Mouse (Mus musculus) heart, embryonic 12.5 days (tissue): Measurements from ENCODE around the gene Wdr46. TPM values are rescaled to one million over a fixed set of nuclear protein-coding genes. Genes with fewer than 3 reads are reported as not detected.
"Not testable (repeated sequence)": the region's sequence is repeated elsewhere in the genome, so short reads cannot be mapped to it uniquely, and the experiment has no call there.

Source experiments
- ATAC-seq: fragments of 200-750 bp; cut with Nextera tagmentation; 2 replicates; pipeline ENCODE4 v1.8.0; 2017; ENCODE audit warnings: moderate TSS enrichment, moderate library complexity; ENCODE audit not compliant: insufficient number of reproducible peaks, low FRiP score
- H3K27ac ChIP-seq: fragments of 300-500 bp; sonication (generic); 2 replicates; pipeline ENCODE4 v1.5.1; 2016; ENCODE audit warnings: mild to moderate bottlenecking, moderate library complexity; ENCODE audit not compliant: poor library complexity, severe bottlenecking
- H3K27me3 ChIP-seq: fragments of 300-500 bp; sonication (generic); replicated peaks from 2 replicates; pipeline ENCODE4 v1.6.1; 2016; ENCODE audit warnings: mild to moderate bottlenecking, moderate library complexity
- H3K36me3 ChIP-seq: fragments of 300-500 bp; sonication (generic); 2 replicates; pipeline ENCODE4 v1.6.1; 2016; ENCODE audit warnings: mild to moderate bottlenecking, moderate library complexity
- H3K4me1 ChIP-seq: fragments of 300-500 bp; sonication (generic); replicated peaks from 2 replicates; pipeline ENCODE4 v1.6.1; 2016; ENCODE audit warnings: mild to moderate bottlenecking
- H3K4me2 ChIP-seq: fragments of 300-500 bp; sonication (generic); 2 replicates; pipeline ENCODE4 v1.6.1; 2016; ENCODE audit warnings: mild to moderate bottlenecking, moderate library complexity
- H3K4me3 ChIP-seq: fragments of 300-500 bp; sonication (generic); 2 replicates; pipeline ENCODE4 v1.5.1; 2016; ENCODE audit warnings: mild to moderate bottlenecking
- H3K9ac ChIP-seq: fragments of 300-500 bp; sonication (generic); 2 replicates; pipeline ENCODE4 v1.6.1; 2016; ENCODE audit warnings: mild to moderate bottlenecking, moderate library complexity
- H3K9me3 ChIP-seq: fragments of 300-500 bp; sonication (generic); replicated peaks from 2 replicates; pipeline ENCODE4 v1.6.1; 2016; ENCODE audit warnings: mild to moderate bottlenecking, moderate library complexity
- WGBS: fragments of 180-500 bp; shearing (Covaris S2); methylation state at CpG from one replicate; pipeline ENCODE4 v1.1.7; 2016; 5-methylcytosine and 5-hydroxymethylcytosine counted together
- polyA plus RNA-seq: library from polyadenylated mRNA; unstranded; fragments of >200 nt; fragmentation: Nextera tagmentation; extraction: Ambion mirVana; gene quantifications from 2 replicates; pipeline ENCODE4 v1.2.1, GENCODE M21; 2016

The Wdr46 gene
- polyA plus RNA-seq, 1 experiment from 2014 or later: 26.5 TPM

DNA sequence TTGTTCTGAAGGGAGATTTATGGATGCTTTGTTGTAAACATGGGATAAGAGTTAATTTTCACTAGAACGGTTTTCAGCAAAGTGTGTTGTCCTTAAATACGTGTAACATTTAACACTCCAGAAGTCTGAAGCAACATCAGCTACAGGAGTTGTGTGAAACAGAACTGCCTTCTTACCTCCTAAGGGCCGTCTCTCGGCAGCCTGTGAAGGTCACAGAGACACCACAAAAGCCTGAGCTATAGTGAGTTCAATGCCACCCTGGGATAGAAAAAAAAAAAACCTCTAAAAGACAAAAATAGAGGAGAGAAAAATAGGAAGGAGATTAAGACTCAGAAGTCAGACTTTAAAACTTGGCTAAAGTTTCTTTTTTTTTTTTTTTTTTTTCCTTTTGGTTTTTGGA, 38.4 kb upstream of the Wdr46 start:
- no peak overlapping the region for H3K4me3 ChIP-seq
- H3K36me3 ChIP-seq: no peaks in the 10 kb centered on the region
- 56% methylated on average over 4 of the region's 4 CpGs for WGBS
- H3K4me2 ChIP-seq: no peak overlapping the region
- 0 out of 2 replicates have a peak overlapping the region, but pooled peaks have one; percentile 66 for H3K27ac ChIP-seq
- H3K9ac ChIP-seq: no peak overlapping the region
- H3K27me3 ChIP-seq: no peaks in the 10 kb centered on the region
- no peaks in the 10 kb centered on the region for H3K9me3 ChIP-seq
- H3K4me1 ChIP-seq: peaks cover 7% of the 10 kb centered on the region; the same call in 1 of the 2 replicates
- no peak for ATAC-seq

DNA sequence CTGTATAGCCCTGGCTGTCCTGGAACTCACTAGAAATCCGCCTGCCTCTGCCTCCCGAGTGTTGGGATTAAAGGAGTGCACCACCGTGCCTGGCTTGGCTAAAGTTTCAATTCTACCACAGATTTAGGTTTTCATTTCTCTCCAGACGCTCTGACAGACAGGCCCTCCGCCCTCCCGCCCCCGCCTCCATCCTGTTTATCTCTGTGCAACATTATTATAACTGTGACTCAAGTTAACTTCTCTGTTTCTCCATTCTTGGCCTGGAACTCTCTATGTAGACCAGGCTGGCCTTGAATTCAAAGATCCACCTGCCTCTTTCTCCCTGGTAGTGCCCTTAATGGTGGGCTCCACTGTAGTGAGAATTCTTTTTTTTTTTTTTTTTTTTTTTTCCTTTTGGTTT, 38.0 kb upstream of the Wdr46 start:
- no peak overlapping the region for H3K4me2 ChIP-seq
- H3K4me1 ChIP-seq: peaks cover 7% of the 10 kb centered on the region; the same call in 1 of the 2 replicates
- H3K9me3 ChIP-seq: no peaks in the 10 kb centered on the region
- H3K9ac ChIP-seq: no peak overlapping the region
- 81% methylated on average over 7 of the region's 7 CpGs for WGBS
- no peaks in the 10 kb centered on the region for H3K27me3 ChIP-seq
- no peak overlapping the region for H3K27ac ChIP-seq
- H3K4me3 ChIP-seq: no peak overlapping the region
- no peaks in the 10 kb centered on the region for H3K36me3 ChIP-seq
- ATAC-seq: no peak

DNA sequence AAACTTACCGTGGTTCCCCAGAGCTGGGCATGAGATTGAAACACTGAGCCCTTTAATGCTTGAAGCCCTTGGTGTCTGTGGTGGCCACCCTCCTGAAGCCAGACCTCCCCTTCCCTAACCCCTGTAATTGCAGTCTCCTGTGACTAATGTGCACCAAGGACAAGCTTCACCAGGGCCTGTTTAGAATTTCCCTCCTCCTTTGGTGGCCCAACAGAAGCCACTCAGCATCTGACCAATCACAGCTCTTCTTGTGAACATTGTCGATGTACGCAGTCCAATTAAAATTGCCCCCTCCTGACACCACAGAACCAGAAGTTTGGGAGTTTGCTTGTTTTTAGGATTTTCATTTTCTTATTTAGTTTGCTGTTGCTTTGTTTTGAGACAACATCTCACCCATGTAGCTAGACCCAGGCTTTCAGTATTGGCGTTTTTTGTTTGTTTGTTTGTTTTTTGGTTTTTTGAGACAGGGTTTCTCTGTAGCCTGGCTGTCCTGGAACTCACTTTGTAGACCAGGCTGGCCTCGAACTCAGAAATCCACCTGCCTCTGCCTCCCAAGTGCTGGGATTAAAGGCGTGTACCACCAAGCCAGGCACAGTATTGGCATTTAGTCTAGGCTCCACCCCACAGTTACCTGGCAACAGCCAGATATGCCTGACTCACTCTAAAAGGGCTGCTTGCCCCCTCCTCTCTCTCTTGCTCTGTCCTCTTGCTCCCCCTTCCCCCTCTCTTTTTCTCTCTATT, 36.4 kb upstream of the Wdr46 start:
- not testable (repeated sequence) for H3K36me3 ChIP-seq, H3K27ac ChIP-seq, ATAC-seq, H3K9ac ChIP-seq, H3K27me3 ChIP-seq, H3K4me2 ChIP-seq, H3K4me3 ChIP-seq, H3K9me3 ChIP-seq
- peaks cover 16% of the 10 kb centered on the region; the same call in 1 of the 2 replicates for H3K4me1 ChIP-seq
- WGBS: 70% methylated on average over 6 of the region's 6 CpGs

DNA sequence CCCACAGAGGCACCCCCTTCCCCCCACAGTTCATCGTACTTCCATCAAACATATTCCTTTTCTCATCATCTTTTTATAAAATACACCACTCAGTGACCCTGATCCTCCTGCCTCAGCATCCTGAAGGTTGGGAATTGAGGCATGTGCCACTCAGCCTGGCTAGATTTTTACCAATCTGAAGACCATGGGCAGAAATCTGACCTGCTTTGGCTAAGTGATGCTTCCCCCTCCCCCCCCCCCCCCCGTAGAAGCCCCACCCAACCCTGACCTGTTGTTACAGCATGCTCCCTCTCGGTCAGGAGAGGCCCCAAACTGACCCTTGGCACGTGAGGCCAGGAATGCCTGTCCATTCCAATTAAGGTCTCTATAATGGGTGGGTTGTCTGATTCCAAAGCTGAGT, 35.6 kb upstream of the Wdr46 start, which contains the start of gene Platr17:
Gene Platr17 (plus strand): TSS at position 301 of the 400 bp plus-strand sequence.
- not testable (repeated sequence) for H3K27me3 ChIP-seq, H3K36me3 ChIP-seq, H3K27ac ChIP-seq, H3K9me3 ChIP-seq, H3K9ac ChIP-seq, ATAC-seq, H3K4me3 ChIP-seq, H3K4me2 ChIP-seq
- WGBS: 34% methylated on average over 4 of the region's 4 CpGs
- H3K4me1 ChIP-seq: peaks cover 16% of the 10 kb centered on the region; the same call in 1 of the 2 replicates

DNA sequence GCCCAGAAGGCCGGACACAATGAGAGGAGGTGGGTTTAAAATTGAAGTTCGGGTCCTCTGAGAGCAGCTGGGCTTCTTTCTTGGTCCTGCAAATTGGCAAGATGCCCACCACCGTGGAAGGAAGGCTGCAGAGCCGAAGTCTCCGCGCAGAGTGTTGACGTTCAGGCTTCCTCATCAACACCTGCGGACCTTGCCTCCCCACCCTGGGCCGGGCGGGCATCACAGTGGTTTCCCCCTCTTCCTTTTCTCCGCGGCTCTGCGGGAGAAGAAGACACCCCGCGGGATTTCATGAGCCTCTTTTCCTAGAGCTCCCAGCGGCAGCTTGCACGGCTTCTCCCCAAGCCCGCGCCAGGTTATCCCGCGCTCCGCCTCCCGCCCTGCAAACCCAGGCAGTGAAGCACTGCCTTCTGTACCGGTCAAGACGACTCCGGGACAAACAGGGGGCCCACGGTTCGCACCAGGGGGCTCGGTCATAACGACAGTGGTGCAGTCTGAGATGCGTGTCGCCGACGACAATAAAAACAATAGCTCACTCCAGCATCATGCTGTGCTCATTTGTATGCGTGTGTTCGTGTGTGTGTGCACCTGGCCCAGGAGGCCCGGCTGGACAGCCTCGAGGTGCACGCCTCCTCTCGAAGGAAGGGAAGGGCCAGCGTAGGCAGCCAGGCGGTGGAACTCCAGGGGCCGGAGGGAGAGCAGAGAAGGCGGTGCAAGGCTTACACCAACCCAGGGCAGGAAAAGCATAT, 32.0 kb upstream of the Wdr46 start:
- whole genome bisulfite sequencing: under 1% methylated on average over 44 of the region's 44 CpGs
- Histone ChIP-seq H3K9me3 (no peaks in the 10 kb centered on the region), H3K4me1 (peaks cover 16% of the 10 kb centered on the region), H3K27ac (peak overlapping the region; percentile 92), H3K4me3 (peak overlapping the region; percentile 94), H3K27me3 (no peaks in the 10 kb centered on the region), H3K4me2 (peak overlapping the region; percentile 100), H3K9ac (peak overlapping the region; percentile 77), H3K36me3 (peaks cover 28% of the 10 kb centered on the region)
- ATAC-seq: peak; percentile 48

DNA sequence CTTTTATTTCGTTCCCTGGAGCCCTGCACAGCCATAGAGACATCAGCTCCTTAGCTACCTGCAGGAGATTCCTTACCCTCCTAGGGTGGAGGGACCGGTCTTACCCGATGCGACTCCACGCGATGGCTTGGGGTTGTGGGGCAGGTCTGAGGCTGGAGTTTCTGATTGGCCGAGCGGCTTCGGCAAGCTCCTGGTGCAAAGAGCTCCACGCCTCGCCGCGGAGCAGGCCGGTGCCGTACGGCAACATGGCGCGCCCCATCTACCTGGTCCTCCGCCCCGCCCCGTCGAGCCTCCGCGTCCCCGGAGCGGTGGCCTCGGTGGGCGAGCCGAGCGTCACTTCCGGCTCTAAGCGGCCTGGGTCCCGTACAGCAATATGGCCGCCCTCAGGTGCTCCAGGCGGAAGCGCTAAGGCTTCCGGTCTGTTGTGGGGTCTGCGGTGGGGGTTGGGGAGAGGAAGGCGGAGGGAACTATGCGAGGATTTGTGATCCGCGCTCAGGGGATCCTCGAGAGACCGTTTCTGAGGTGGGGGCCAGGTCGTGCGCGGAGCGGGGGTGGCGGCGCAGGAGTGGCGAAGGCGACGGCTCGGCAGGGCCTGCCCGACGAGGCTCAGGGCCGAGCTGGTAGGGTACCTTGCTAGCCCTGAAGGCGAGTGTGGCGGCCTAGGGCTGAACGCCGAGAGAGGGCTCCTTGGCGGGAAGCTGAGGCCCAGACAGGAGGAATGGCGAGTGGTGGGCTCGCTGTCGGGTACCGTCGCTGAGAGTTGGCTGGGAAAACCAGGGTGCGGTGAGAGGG, 31.2 kb upstream of the Wdr46 start, which contains the start of gene Daxx:
Gene Daxx (plus strand): TSS at position 338 of the 792 bp plus-strand sequence.
- peak; percentile 95 for ATAC-seq
- peak within 1 kb of the TSS; percentile 92 for H3K27ac ChIP-seq

DNA sequence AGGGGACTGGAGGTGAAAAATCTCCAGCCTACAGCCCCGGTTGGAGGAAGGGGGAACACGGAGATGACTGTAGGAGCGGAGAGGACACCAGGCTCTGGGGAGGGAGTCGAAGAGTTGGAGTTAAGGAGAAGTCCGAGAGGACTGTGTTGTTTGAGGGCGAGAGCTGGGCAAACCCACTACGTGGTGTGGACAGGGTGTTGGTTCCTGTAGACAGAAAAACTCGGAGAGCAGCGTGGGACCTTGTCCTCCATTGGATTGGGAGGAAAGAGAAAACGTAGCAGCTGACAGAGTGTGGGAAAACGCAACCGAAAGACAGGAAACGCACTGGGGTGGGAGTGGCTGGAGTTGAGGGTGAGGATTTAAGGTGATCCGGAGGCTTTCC, 30.6 kb upstream of the Wdr46 start:
- no peaks in the 10 kb centered on the region for H3K27me3 ChIP-seq
- H3K27ac ChIP-seq: peak overlapping the region; percentile 92
- peak overlapping the region; percentile 100 for H3K4me2 ChIP-seq
- 0% methylated on average over 14 of the region's 14 CpGs for WGBS
- no peaks in the 10 kb centered on the region for H3K9me3 ChIP-seq
- H3K4me1 ChIP-seq: peaks cover 19% of the 10 kb centered on the region
- H3K9ac ChIP-seq: peak overlapping the region; percentile 94
- H3K36me3 ChIP-seq: peaks cover 41% of the 10 kb centered on the region
- peak overlapping the region; percentile 94 for H3K4me3 ChIP-seq
- ATAC-seq: peak; percentile 5; the same call in 1 of the 2 replicates

More for the DNA sequence above, 31.2 kb upstream of the Wdr46 start, which contains the start of gene Daxx:
- Histone ChIP-seq H3K9me3 (no peaks in the 10 kb centered on the region), H3K4me3 (peak within 1 kb of the TSS; percentile 94), H3K27me3 (no peaks in the 10 kb centered on the region), H3K4me1 (peaks cover 16% of the 10 kb centered on the region), H3K4me2 (peak within 1 kb of the TSS; percentile 100), H3K36me3 (peaks cover 35% of the 10 kb centered on the region), H3K9ac (peak within 1 kb of the TSS; percentile 94)
- WGBS: under 1% methylated on average over 68 of the region's 68 CpGs

DNA sequence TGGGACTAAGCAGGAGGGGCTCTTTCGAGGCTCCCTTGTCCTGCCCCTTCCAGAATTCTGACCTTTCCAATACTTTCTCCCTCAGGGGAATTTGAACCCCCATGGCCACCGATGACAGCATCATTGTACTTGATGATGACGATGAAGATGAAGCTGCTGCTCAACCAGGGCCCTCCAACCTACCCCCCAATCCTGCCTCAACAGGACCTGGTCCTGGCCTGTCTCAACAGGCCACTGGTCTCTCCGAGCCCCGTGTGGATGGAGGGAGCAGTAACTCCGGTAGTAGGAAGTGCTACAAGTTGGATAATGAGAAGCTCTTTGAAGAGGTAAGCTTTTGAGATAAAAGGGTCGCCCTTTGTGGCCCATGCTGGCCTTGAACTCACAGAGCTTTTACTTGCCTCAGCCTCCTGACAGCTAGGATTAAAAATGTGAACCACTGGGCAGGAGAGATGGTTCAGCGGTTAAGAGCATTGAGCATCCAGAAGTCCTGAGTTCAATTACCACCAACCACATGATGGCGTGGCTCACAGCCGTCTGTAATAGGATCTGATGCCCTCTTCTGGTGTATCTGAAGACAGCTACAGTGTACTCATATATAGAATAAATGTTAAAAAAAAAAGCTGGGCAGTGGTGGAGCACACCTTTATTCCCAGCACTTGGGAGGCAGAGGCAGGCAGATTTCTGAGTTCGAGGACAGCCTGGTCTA, 30.0 kb upstream of the Wdr46 start:
- no peak for ATAC-seq
- Histone ChIP-seq H3K27ac (peak overlapping the region; percentile 92), H3K9me3 (no peaks in the 10 kb centered on the region), H3K4me3 (peak overlapping the region; percentile 94), H3K36me3 (peaks cover 45% of the 10 kb centered on the region), H3K4me2 (peak overlapping the region; percentile 100), H3K27me3 (no peaks in the 10 kb centered on the region), H3K9ac (peak overlapping the region; percentile 94), H3K4me1 (peaks cover 24% of the 10 kb centered on the region)
- 44% methylated on average over 11 of the region's 11 CpGs for WGBS

DNA sequence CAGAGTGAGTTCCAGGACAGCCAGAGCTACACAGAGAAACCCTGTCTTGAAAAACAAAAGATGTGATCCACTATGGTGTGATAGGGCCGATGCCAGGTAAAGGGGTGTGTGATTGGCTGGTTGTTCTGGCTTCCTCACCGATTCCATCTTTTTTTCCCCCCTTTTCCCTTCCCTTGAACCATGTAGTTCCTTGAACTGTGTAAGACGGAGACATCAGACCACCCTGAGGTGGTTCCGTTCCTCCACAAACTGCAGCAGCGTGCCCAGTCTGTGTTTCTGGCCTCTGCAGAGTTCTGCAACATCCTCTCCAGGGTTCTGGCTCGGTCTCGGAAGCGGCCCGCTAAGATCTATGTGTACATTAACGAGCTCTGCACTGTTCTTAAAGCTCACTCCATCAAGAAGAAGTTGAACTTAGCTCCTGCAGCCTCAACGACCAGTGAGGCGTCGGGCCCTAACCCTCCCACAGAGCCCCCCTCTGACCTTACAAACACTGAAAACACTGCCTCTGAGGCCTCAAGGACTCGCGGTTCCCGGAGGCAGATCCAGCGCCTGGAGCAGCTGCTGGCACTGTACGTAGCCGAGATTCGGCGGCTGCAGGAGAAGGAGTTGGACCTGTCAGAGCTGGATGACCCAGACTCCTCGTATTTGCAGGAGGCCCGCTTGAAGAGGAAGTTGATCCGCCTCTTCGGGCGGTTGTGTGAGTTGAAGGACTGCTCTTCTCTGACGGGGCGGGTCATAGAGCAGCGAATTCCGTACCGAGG, 29.2 kb upstream of the Wdr46 start:
- Histone ChIP-seq H3K4me2 (no peak overlapping the region), H3K4me3 (no peak overlapping the region), H3K9me3 (no peaks in the 10 kb centered on the region), H3K9ac (no peak overlapping the region), H3K36me3 (peaks cover 45% of the 10 kb centered on the region), H3K27ac (no peak overlapping the region), H3K27me3 (no peaks in the 10 kb centered on the region), H3K4me1 (peaks cover 24% of the 10 kb centered on the region)
- 90% methylated on average over 31 of the region's 31 CpGs for WGBS
- ATAC-seq: no peak
